Mouse (Mus musculus): ENCODE results near the gene Gsta2. TPM values are rescaled to one million over a fixed set of nuclear protein-coding genes. Genes with fewer than 3 reads are reported as not detected.
"Not testable (repeated sequence)": the region's sequence is repeated elsewhere in the genome, so short reads cannot be mapped to it uniquely, and the experiment has no call there.

Gene Gsta2
- polyA plus RNA-seq, 1 experiment, result 0.15 TPM

- Histone ChIP-seq H3K36me3 (ENCODE audit: control insufficient read depth, insufficient read depth, low read length) (no peaks in the 10 kb centered on the region), H3K27me3 (ENCODE audit: control insufficient read depth, insufficient read depth, low read length) (no peaks in the 10 kb centered on the region), H3K27ac (ENCODE audit: insufficient read depth, low read length) (no peak overlapping the region), H3K4me3 (ENCODE audit: extremely low read depth, insufficient read depth, insufficient read length) (no peak overlapping the region), H3K4me1 (ENCODE audit: control insufficient read depth, insufficient read depth, insufficient read length) (no peaks in the 10 kb centered on the region)
- 80% methylated on average over 1 of the region's 1 CpGs for WGBS
- TF ChIP-seq POLR2A (IDR thresholded peaks at IDR 0.05; ENCODE audit: low read depth, low read length), result no peak
- no peak for TF ChIP-seq CTCF (IDR thresholded peaks at IDR 0.05; ENCODE audit: extremely low read depth, insufficient read depth, insufficient read length, insufficient replicate concordance)
- no peak for DNase-seq (ENCODE audit: low read depth in 1 of 2, low spot score in 2 of 2)
These were observed 19.3 kb upstream of the Gsta2 start for GRCm38 (mm10) chr9:78374885-78375389.

DNA sequence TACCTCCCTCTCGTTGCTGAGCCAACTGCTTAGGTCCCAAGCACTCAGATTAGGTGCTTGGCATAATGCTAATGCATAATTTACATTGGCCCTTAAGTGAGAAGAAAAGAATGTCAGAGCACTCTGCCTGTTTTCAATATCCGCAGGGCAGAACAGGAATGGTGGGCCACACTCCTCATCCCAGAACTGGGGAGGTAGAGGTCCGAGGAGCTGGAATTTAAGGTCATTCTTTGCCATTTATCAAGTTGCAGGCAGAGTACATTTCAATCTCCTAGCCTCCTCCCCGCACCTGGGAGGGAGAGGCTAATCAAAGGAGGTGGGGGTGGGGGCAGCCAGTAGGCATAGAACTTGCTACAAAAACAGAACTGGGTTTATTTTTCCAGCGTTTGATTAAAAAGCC is 18.8 kb upstream of the Gsta2 start:
- WGBS, result 76% methylated on average over 5 of the region's 5 CpGs
- Histone ChIP-seq H3K4me3 (ENCODE audit: extremely low read depth, insufficient read depth, insufficient read length) (no peak overlapping the region), H3K4me1 (ENCODE audit: control insufficient read depth, insufficient read depth, insufficient read length) (no peaks in the 10 kb centered on the region), H3K27me3 (ENCODE audit: control insufficient read depth, insufficient read depth, low read length) (no peaks in the 10 kb centered on the region), H3K36me3 (ENCODE audit: control insufficient read depth, insufficient read depth, low read length) (no peaks in the 10 kb centered on the region), H3K27ac (ENCODE audit: insufficient read depth, low read length) (no peak overlapping the region)
- no peak for DNase-seq (ENCODE audit: low read depth in 1 of 2, low spot score in 2 of 2)
- TF ChIP-seq POLR2A (IDR thresholded peaks at IDR 0.05; ENCODE audit: low read depth, low read length) (no peak), CTCF (IDR thresholded peaks at IDR 0.05; ENCODE audit: extremely low read depth, insufficient read depth, insufficient read length, insufficient replicate concordance) (no peak)

- 77% methylated on average over 10 of the region's 10 CpGs for WGBS
- Histone ChIP-seq H3K27me3 (ENCODE audit: control insufficient read depth, insufficient read depth, low read length) (no peaks in the 10 kb centered on the region), H3K4me1 (ENCODE audit: control insufficient read depth, insufficient read depth, insufficient read length) (no peaks in the 10 kb centered on the region), H3K4me3 (ENCODE audit: extremely low read depth, insufficient read depth, insufficient read length) (no peak overlapping the region), H3K27ac (ENCODE audit: insufficient read depth, low read length) (no peak overlapping the region), H3K36me3 (ENCODE audit: control insufficient read depth, insufficient read depth, low read length) (no peaks in the 10 kb centered on the region)
- TF ChIP-seq CTCF (IDR thresholded peaks at IDR 0.05; ENCODE audit: extremely low read depth, insufficient read depth, insufficient read length, insufficient replicate concordance) (no peak), POLR2A (IDR thresholded peaks at IDR 0.05; ENCODE audit: low read depth, low read length) (no peak)
- no peak for DNase-seq (ENCODE audit: low read depth in 1 of 2, low spot score in 2 of 2)
These were observed 17.4 kb upstream of the Gsta2 start for GRCm38 (mm10) chr9:78372827-78373504.

DNA sequence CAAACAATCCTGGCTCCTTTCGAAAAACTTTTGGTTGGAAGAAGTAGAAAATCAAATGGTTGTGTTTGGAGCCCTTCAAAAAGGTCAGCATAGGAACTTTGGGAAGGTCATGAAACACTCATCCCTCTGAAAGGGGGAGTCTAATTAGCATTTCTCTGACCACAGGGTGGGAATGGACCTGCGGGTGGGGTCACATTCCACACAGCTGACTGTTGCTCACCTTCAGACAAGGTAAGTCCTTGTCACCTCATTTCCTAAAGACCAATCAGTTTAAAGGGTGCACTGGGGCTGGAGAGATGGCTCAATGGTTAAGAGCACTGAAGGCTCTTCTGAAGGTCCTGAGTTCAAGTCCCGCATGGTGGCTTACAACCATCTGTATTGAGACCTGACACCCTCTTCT is 15.9 kb upstream of the Gsta2 start:
- Histone ChIP-seq H3K27me3 (ENCODE audit: control insufficient read depth, insufficient read depth, low read length) (no peaks in the 10 kb centered on the region), H3K36me3 (ENCODE audit: control insufficient read depth, insufficient read depth, low read length) (no peaks in the 10 kb centered on the region), H3K27ac (ENCODE audit: insufficient read depth, low read length) (no peak overlapping the region), H3K4me3 (ENCODE audit: extremely low read depth, insufficient read depth, insufficient read length) (no peak overlapping the region), H3K4me1 (ENCODE audit: control insufficient read depth, insufficient read depth, insufficient read length) (no peaks in the 10 kb centered on the region)
- 96% methylated on average over 3 of the region's 3 CpGs for WGBS
- TF ChIP-seq POLR2A (IDR thresholded peaks at IDR 0.05; ENCODE audit: low read depth, low read length) (no peak), CTCF (IDR thresholded peaks at IDR 0.05; ENCODE audit: extremely low read depth, insufficient read depth, insufficient read length, insufficient replicate concordance) (no peak)
- no peak for DNase-seq (ENCODE audit: low read depth in 1 of 2, low spot score in 2 of 2)

GRCm38 (mm10) chr9:78369786-78370185 is 14.2 kb upstream of the Gsta2 start:
- no peaks in the 10 kb centered on the region for H3K27me3 ChIP-seq (ENCODE audit: control insufficient read depth, insufficient read depth, low read length)
- no peak for DNase-seq (ENCODE audit: low read depth in 1 of 2, low spot score in 2 of 2)
- H3K4me3 ChIP-seq (ENCODE audit: extremely low read depth, insufficient read depth, insufficient read length), result no peak overlapping the region
- TF ChIP-seq CTCF (IDR thresholded peaks at IDR 0.05; ENCODE audit: extremely low read depth, insufficient read depth, insufficient read length, insufficient replicate concordance) (no peak), POLR2A (IDR thresholded peaks at IDR 0.05; ENCODE audit: low read depth, low read length) (no peak)
- H3K4me1 ChIP-seq (ENCODE audit: control insufficient read depth, insufficient read depth, insufficient read length), result no peaks in the 10 kb centered on the region
- no peak overlapping the region for H3K27ac ChIP-seq (ENCODE audit: insufficient read depth, low read length)
- 95% methylated on average over 7 of the region's 7 CpGs for WGBS
- H3K36me3 ChIP-seq (ENCODE audit: control insufficient read depth, insufficient read depth, low read length), result no peaks in the 10 kb centered on the region

- no peak for DNase-seq (ENCODE audit: low read depth in 1 of 2, low spot score in 2 of 2)
- WGBS, result 86% methylated on average over 2 of the region's 2 CpGs
- H3K36me3 ChIP-seq (ENCODE audit: control insufficient read depth, insufficient read depth, low read length), result no peaks in the 10 kb centered on the region
- no peaks in the 10 kb centered on the region for H3K27me3 ChIP-seq (ENCODE audit: control insufficient read depth, insufficient read depth, low read length)
- no peak overlapping the region for H3K4me3 ChIP-seq (ENCODE audit: extremely low read depth, insufficient read depth, insufficient read length)
- TF ChIP-seq POLR2A (IDR thresholded peaks at IDR 0.05; ENCODE audit: low read depth, low read length) (no peak), CTCF (IDR thresholded peaks at IDR 0.05; ENCODE audit: extremely low read depth, insufficient read depth, insufficient read length, insufficient replicate concordance) (no peak)
- no peak overlapping the region for H3K27ac ChIP-seq (ENCODE audit: insufficient read depth, low read length)
- H3K4me1 ChIP-seq (ENCODE audit: control insufficient read depth, insufficient read depth, insufficient read length), result no peaks in the 10 kb centered on the region
These were observed 13.8 kb upstream of the Gsta2 start for GRCm38 (mm10) chr9:78369349-78369748.

DNA sequence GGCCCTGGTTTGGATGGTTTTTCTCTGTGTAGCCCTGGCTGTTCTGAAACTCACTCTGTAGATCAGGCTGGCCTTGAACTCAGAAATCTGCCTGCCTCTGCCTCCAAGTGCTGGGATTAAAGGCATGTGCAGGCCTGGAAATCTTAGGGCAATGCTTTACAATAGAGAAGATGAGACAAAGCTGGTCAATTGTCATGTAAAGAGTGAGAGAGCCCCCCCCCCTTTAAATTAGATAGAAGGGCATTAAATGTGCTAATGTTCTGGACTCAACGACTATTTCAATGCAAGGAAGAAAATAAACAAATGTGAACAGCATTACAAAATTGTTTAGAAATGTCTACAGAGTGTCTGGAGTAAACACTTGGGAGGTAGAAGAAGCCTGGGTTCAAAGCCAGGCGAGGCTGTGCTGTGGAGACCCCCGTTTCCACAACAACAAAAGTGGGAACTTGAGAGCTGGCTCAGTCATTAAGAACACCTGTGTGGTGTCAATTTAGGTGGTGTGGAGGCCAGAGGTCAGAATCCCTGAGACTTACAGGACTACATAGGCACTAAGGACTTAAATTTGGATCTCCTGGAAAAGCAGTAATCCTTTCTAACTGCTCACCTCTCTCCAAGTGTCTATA is 13.2 kb upstream of the Gsta2 start:
- WGBS, result 80% methylated on average over 3 of the region's 3 CpGs

GRCm38 (mm10) chr9:78367959-78368358 is 12.4 kb upstream of the Gsta2 start, which contains the start of gene Dppa5a:
Gene Dppa5a, minus strand, starts transcription at chr9:78368177.
- H3K4me3 ChIP-seq (ENCODE audit: extremely low read depth, insufficient read depth, insufficient read length); H3K4me1 ChIP-seq (ENCODE audit: control insufficient read depth, insufficient read depth, insufficient read length); H3K36me3 ChIP-seq (ENCODE audit: control insufficient read depth, insufficient read depth, low read length); H3K27ac ChIP-seq (ENCODE audit: insufficient read depth, low read length); H3K27me3 ChIP-seq (ENCODE audit: control insufficient read depth, insufficient read depth, low read length); DNase-seq (ENCODE audit: low read depth in 1 of 2, low spot score in 2 of 2): not testable (repeated sequence)
- 93% methylated on average over 16 of the region's 16 CpGs for WGBS

More for the DNA sequence above, 13.2 kb upstream of the Gsta2 start:
- no peak for DNase-seq (ENCODE audit: low read depth in 1 of 2, low spot score in 2 of 2)
- Histone ChIP-seq H3K27ac (ENCODE audit: insufficient read depth, low read length) (no peak overlapping the region), H3K4me3 (ENCODE audit: extremely low read depth, insufficient read depth, insufficient read length) (no peak overlapping the region), H3K36me3 (ENCODE audit: control insufficient read depth, insufficient read depth, low read length) (no peaks in the 10 kb centered on the region), H3K4me1 (ENCODE audit: control insufficient read depth, insufficient read depth, insufficient read length) (no peaks in the 10 kb centered on the region), H3K27me3 (ENCODE audit: control insufficient read depth, insufficient read depth, low read length) (no peaks in the 10 kb centered on the region)
- TF ChIP-seq CTCF (IDR thresholded peaks at IDR 0.05; ENCODE audit: extremely low read depth, insufficient read depth, insufficient read length, insufficient replicate concordance) (no peak), POLR2A (IDR thresholded peaks at IDR 0.05; ENCODE audit: low read depth, low read length) (no peak)

Data from spleen, adult 2 months (tissue).